Mouse (Mus musculus): ENCODE measurements at regions not wholly inside any gene's neighbourhood (a gene's known extent, or its start where the extent isn't known, plus 50 kb on each side); places are given as distances from the start of the nearest gene placed in this dataset.

- TF ChIP-seq GATA1 (IDR thresholded peaks at IDR 0.05; ENCODE audit: borderline replicate concordance, low read length) (no peak), FLI1 (IDR thresholded peaks at IDR 0.05; ENCODE audit: low read length) (no peak)
Measured at GRCm38 (mm10) chr13:51336726-51337125, 71.7 kb upstream of the S1pr3 start.

Data from megakaryocyte, embryonic 14.5 days (primary cell).